Mouse (Mus musculus) brown adipose tissue, adult 24 weeks (tissue): Measurements from ENCODE around the gene Otol1. TPM values are rescaled to one million over a fixed set of nuclear protein-coding genes. Genes with fewer than 3 reads are reported as not detected.

Experiments used
- H3K27ac ChIP-seq: fragments of 200-500 bp; replicated peaks from 2 replicates; pipeline ENCODE4 v1.5.1; 2012; ENCODE audit warnings: low read depth, mild to moderate bottlenecking, low read length
- H3K4me1 ChIP-seq: fragments of 200-500 bp; 2 replicates; pipeline ENCODE4 v1.6.1; 2012; ENCODE audit warnings: low read length, mixed read lengths; ENCODE audit not compliant: control insufficient read depth, insufficient read depth, insufficient read length
- H3K4me3 ChIP-seq: fragments of 200-500 bp; 2 replicates; pipeline ENCODE4 v1.5.1; 2012; ENCODE audit warnings: low read depth, mild to moderate bottlenecking, low read length, moderate library complexity; ENCODE audit not compliant: insufficient read depth
- polyA plus RNA-seq: library from polyadenylated mRNA; stranded (reverse); fragments of >200 nt; gene quantifications from 2 replicates; pipeline ENCODE4 v1.2.4, GENCODE M21; 2012; ENCODE audit not compliant: missing spikeins, insufficient read depth, insufficient read length

Otol1 gene
- polyA plus RNA-seq, result not detected in 2 replicates

- Histone ChIP-seq H3K4me3 (no peak within 1 kb of the TSS), H3K27ac (no peak within 1 kb of the TSS), H3K4me1 (no peaks in the 10 kb centered on the region)
Observed at GRCm38 (mm10) chr3:70007313-70007712, at the start of gene Otol1. Gene Otol1, plus strand, starts transcription at chr3:70007613.

- Histone ChIP-seq H3K4me1 (no peaks in the 10 kb centered on the region), H3K27ac (no peak overlapping the region), H3K4me3 (no peak overlapping the region)
Observed at GRCm38 (mm10) chr3:69962187-69962586, 45.2 kb upstream of the Otol1 start.

- H3K4me3 ChIP-seq, result no peak overlapping the region
- H3K4me1 ChIP-seq, result no peaks in the 10 kb centered on the region
- no peak overlapping the region for H3K27ac ChIP-seq
Observed at GRCm38 (mm10) chr3:69971482-69972097, 35.8 kb upstream of the Otol1 start.

- H3K27ac ChIP-seq, result no peak overlapping the region
- no peak overlapping the region for H3K4me3 ChIP-seq
- H3K4me1 ChIP-seq, result no peaks in the 10 kb centered on the region
Observed at GRCm38 (mm10) chr3:69978092-69978491, 29.3 kb upstream of the Otol1 start.

- no peaks in the 10 kb centered on the region for H3K4me1 ChIP-seq
- no peak overlapping the region for H3K27ac ChIP-seq
- no peak overlapping the region for H3K4me3 ChIP-seq
Observed at GRCm38 (mm10) chr3:69993806-69994205, 13.6 kb upstream of the Otol1 start.

GRCm38 (mm10) chr3:70001540-70001939 lies 5.9 kb upstream of the Otol1 start:
- Histone ChIP-seq H3K4me3 (no peak overlapping the region), H3K27ac (no peak overlapping the region), H3K4me1 (no peaks in the 10 kb centered on the region)

- Histone ChIP-seq H3K27ac (no peak overlapping the region), H3K4me1 (no peaks in the 10 kb centered on the region), H3K4me3 (no peak overlapping the region)
Observed at GRCm38 (mm10) chr3:70003126-70003764, 4.2 kb upstream of the Otol1 start.

- Histone ChIP-seq H3K4me1 (no peaks in the 10 kb centered on the region), H3K27ac (no peak overlapping the region), H3K4me3 (no peak overlapping the region)
Observed at GRCm38 (mm10) chr3:70003955-70004354, 3.5 kb upstream of the Otol1 start.

GRCm38 (mm10) chr3:70004379-70004778 lies 3.0 kb upstream of the Otol1 start:
- Histone ChIP-seq H3K4me3 (no peak overlapping the region), H3K4me1 (no peaks in the 10 kb centered on the region), H3K27ac (no peak overlapping the region)

- H3K4me1 ChIP-seq, result no peaks in the 10 kb centered on the region
- no peak overlapping the region for H3K4me3 ChIP-seq
- no peak overlapping the region for H3K27ac ChIP-seq
Observed at GRCm38 (mm10) chr3:70012641-70013040, 5.2 kb downstream of the Otol1 start.

GRCm38 (mm10) chr3:70026605-70027004 lies 19.2 kb downstream of the Otol1 start:
- no peaks in the 10 kb centered on the region for H3K4me1 ChIP-seq

GRCm38 (mm10) chr3:70029260-70029659 lies 21.8 kb downstream of the Otol1 start:
- Histone ChIP-seq H3K4me3 (no peak overlapping the region), H3K4me1 (no peaks in the 10 kb centered on the region), H3K27ac (no peak overlapping the region)

More at GRCm38 (mm10) chr3:70026605-70027004, 19.2 kb downstream of the Otol1 start:
- H3K4me3 ChIP-seq, result no peak overlapping the region
- H3K27ac ChIP-seq, result no peak overlapping the region

GRCm38 (mm10) chr3:70035593-70035992 lies 28.2 kb downstream of the Otol1 start:
- Histone ChIP-seq H3K4me1 (no peaks in the 10 kb centered on the region), H3K27ac (no peak overlapping the region), H3K4me3 (no peak overlapping the region)
